Mouse (Mus musculus): ENCODE results near the gene Vgll4. TPM values are rescaled to one million over a fixed set of nuclear protein-coding genes. Genes with fewer than 3 reads are reported as not detected.

Vgll4 gene
- polyA plus RNA-seq, 1 experiment from 2014 or later = 66.2 TPM

DNA sequence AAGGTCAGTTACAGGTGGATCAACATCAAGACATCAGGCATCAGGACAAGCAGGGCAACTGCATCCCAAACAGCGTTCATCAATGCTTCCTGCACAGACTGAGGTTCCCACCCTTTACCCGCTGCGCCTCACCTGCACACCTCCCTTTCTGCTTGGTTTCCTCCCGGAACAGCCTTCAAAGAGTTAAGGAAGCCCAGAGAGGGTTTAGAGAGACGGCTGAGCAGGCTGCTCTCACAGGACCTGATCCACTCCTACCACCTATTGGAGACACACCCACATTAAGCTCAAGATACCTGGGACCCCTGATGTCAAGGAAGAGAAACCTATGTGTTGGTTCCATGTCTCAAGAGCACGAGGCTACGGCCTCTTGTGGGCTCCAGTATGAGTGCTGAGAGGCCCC, 60.0 kb downstream of the Vgll4 start:
- H3K9me3 ChIP-seq = no peaks in the 10 kb centered on the region
- WGBS = 92% methylated on average over 7 of the region's 7 CpGs
- no peak for ATAC-seq
- H3K4me1 ChIP-seq (replicated peaks) = peaks cover 74% of the 10 kb centered on the region
- no peak overlapping the region for H3K27ac ChIP-seq
- H3K4me2 ChIP-seq (replicated peaks) = no peak overlapping the region
- no peaks in the 10 kb centered on the region for H3K27me3 ChIP-seq
- no peaks in the 10 kb centered on the region for H3K36me3 ChIP-seq
- no peak overlapping the region for H3K4me3 ChIP-seq (replicated peaks)
- no peak overlapping the region for H3K9ac ChIP-seq (replicated peaks)

DNA sequence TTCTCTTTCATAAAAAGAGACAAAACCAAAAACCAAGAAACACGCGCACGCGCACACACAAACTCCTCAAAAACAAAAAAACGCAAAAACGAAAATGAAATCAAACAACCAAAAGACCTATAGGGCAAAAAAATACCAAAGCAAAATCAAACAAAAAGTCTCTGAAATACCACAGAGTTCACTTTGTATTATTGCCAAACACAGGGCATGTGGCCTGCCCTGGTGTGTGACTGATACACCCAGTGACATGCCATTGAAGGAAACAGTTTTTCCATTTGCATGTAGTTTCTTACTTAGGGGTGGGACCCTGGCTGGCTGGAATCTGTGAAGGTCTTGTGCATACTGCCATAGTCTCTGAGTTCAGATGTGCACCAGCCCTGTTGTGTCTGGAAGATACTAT, 62.3 kb downstream of the Vgll4 start:
- Histone ChIP-seq H3K36me3 (no peaks in the 10 kb centered on the region), H3K9me3 (no peaks in the 10 kb centered on the region), H3K4me1 (replicated peaks) (peaks cover 71% of the 10 kb centered on the region), H3K27ac (no peak overlapping the region), H3K9ac (replicated peaks) (no peak overlapping the region), H3K4me3 (replicated peaks) (no peak overlapping the region), H3K4me2 (replicated peaks) (no peak overlapping the region), H3K27me3 (no peaks in the 10 kb centered on the region)
- 89% methylated on average over 6 of the region's 6 CpGs for WGBS
- ATAC-seq = no peak

DNA sequence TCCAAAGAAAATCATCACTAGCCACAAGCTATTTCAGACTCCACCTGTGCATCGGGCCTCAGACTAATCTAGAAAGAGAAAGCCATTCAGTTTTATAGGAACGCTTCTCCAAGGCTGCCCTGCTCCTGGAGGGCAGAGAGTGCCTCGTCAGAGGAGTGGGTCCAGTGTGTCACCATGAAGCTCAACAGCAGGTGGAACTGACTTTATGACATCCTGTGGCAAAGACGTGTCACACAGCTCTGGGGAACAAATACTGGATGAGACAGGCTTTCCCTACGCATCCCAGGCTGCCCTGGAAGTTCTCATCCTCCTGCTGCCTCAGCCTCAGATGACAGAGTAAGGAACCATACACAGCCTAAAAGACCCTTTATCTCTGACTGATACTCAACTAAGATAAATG, 63.6 kb downstream of the Vgll4 start:
- H3K9me3 ChIP-seq = no peaks in the 10 kb centered on the region
- 82% methylated on average over 5 of the region's 5 CpGs for WGBS
- no peak overlapping the region for H3K27ac ChIP-seq
- H3K36me3 ChIP-seq = no peaks in the 10 kb centered on the region
- H3K4me2 ChIP-seq (replicated peaks) = no peak overlapping the region
- ATAC-seq = no peak
- H3K9ac ChIP-seq (replicated peaks) = no peak overlapping the region
- H3K4me3 ChIP-seq (replicated peaks) = no peak overlapping the region
- no peaks in the 10 kb centered on the region for H3K27me3 ChIP-seq
- H3K4me1 ChIP-seq (replicated peaks) = peaks cover 71% of the 10 kb centered on the region

DNA sequence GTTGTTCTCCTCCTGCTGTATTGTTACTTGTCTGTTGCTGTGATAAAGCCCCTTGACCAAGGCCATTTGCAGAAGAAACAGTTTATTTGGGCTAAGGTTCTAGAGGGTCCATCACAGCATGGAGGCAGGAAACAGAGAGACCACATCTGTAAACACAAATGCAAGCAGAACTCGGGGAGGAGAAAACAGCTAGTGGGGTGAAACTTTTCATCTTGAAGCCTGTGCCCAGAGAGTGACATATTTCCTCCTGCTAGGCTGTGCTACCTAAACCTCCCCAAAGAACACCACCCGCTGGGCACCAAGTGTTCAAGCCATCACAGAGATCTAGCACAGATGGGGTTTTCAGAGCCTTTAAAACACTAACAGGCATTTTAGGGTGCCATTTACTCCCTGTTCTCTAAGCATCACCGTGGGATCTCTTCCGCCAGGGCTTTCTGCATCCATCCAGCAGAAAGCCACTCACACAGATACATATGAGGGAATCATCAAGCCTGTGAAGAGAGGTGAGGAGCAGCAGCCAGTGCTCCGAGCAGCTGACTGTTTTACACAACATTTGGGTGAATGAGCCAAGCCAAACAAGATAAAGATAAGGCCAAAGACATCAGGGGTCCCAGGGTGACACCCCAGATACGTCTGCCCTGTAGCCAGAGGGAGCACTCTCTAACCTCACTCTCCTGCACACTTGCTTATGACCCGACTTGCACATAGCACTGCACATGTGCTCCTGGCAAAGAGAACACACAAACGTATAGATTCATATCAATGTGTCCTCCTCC, 64.4 kb downstream of the Vgll4 start:
- H3K27ac ChIP-seq = no peak overlapping the region
- peaks cover 79% of the 10 kb centered on the region for H3K4me1 ChIP-seq (replicated peaks)
- ATAC-seq = no peak
- no peaks in the 10 kb centered on the region for H3K27me3 ChIP-seq
- WGBS = 86% methylated on average over 8 of the region's 8 CpGs
- H3K9ac ChIP-seq (replicated peaks) = no peak overlapping the region
- H3K4me2 ChIP-seq (replicated peaks) = no peak overlapping the region
- H3K4me3 ChIP-seq (replicated peaks) = no peak overlapping the region
- no peaks in the 10 kb centered on the region for H3K36me3 ChIP-seq
- H3K9me3 ChIP-seq = no peaks in the 10 kb centered on the region

DNA sequence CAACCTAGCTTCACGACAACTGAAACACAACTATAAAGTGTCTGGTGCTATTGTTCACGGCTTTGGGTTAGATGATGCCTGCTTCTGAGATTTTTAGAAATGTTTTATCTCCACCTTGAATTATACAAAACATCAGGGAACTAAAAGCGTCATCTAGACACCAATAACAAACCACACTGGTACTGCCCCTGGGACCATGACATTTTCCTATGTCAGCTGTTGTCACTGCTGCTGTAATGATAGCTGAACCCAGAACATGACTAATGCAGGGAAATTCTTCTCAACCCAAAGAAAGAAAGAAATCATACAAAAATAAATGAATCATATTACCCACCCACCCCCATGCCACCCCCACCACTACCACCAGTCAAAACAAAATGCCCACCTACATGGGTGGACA, 65.0 kb downstream of the Vgll4 start:
- H3K9ac ChIP-seq (replicated peaks) = no peak overlapping the region
- no peak for ATAC-seq
- no peaks in the 10 kb centered on the region for H3K9me3 ChIP-seq
- no peaks in the 10 kb centered on the region for H3K27me3 ChIP-seq
- H3K4me2 ChIP-seq (replicated peaks) = no peak overlapping the region
- 90% methylated on average over 3 of the region's 3 CpGs for WGBS
- no peak overlapping the region for H3K27ac ChIP-seq
- H3K4me1 ChIP-seq (replicated peaks) = peaks cover 85% of the 10 kb centered on the region
- no peaks in the 10 kb centered on the region for H3K36me3 ChIP-seq
- no peak overlapping the region for H3K4me3 ChIP-seq (replicated peaks)

DNA sequence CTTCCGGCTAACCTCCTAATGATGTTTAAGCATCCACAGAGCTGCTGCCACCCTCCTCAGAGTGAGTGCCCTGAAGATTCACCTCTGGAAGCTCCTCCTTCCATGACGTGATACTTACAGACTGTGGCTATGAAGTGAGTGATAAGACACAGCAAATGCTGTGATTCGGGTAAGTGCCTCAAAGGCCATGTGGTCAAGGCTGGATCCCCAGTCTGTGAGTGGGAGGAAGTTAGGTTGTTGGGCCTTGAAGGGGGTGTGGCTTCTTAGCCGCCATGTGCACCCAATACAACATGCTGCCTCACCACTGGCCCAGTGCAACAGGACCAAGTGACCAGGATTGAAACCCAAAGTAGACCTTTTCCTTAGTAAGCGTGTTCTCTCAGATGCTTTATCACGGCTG, 65.6 kb downstream of the Vgll4 start:
- Histone ChIP-seq H3K27me3 (no peaks in the 10 kb centered on the region), H3K4me1 (replicated peaks) (peaks cover 91% of the 10 kb centered on the region), H3K36me3 (no peaks in the 10 kb centered on the region), H3K27ac (no peak overlapping the region), H3K9ac (replicated peaks) (no peak overlapping the region), H3K9me3 (no peaks in the 10 kb centered on the region), H3K4me2 (replicated peaks) (no peak overlapping the region), H3K4me3 (replicated peaks) (no peak overlapping the region)
- 79% methylated on average over 6 of the region's 6 CpGs for WGBS
- no peak for ATAC-seq

DNA sequence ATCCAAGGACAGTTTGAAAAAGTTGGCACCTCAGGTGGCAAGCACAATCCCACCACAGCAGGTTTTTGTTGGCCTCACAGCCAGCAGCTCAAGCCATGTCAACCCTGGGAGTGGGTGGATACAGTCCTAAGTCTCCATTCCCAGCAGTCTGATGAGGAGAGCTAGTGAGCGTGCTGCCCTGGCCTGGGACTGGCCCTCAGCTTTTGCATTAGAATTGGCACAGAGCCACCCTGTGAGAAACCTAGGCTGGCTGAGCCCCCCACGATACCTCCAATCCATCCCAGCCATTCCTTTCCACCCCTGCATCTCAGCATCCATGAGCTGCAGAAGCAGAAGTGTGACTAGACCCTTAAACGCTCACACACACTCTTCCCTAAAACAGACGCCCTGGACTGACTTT, 67.9 kb downstream of the Vgll4 start:
- Histone ChIP-seq H3K27ac (peak overlapping the region; percentile 62), H3K27me3 (no peaks in the 10 kb centered on the region), H3K9ac (replicated peaks) (peak overlapping the region; percentile 51), H3K36me3 (no peaks in the 10 kb centered on the region), H3K4me1 (replicated peaks) (peaks cover 79% of the 10 kb centered on the region), H3K4me2 (replicated peaks) (peak overlapping the region; percentile 28), H3K9me3 (no peaks in the 10 kb centered on the region), H3K4me3 (replicated peaks) (no peak overlapping the region)
- ATAC-seq = peak; percentile 48; the same call in 1 of the 2 replicates
- WGBS = 13% methylated on average over 4 of the region's 4 CpGs

DNA sequence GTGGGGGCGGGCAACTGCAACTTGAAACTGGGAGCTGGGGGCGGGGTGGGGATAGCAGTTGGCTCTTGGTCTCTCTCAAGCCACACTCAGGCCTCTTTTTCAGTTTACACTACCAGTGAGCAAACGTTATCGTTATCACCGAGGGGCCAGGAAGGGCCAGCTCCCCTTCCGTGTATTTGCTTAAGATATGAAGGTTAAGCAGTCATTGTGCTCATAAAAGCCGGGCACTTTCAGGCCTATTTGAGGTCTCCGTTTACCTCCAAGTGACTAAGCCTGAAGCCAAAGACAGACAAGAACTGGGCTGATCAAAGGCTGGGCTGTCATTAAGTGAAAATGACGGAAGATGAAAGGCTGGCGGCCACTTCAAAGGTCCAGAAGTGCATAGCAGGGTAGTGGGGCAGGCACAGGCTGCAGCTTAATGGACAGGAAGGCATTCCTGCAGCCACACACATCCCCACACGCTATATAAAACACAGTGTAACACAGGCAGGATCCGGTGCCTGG, 68.4 kb downstream of the Vgll4 start:
- Histone ChIP-seq H3K4me3 (replicated peaks) (no peak overlapping the region), H3K36me3 (peaks cover 4% of the 10 kb centered on the region; the same call in 1 of the 2 replicates), H3K4me2 (replicated peaks) (peak overlapping the region; percentile 28), H3K27me3 (no peaks in the 10 kb centered on the region), H3K9ac (replicated peaks) (peak overlapping the region; percentile 51), H3K27ac (peak overlapping the region; percentile 62), H3K9me3 (no peaks in the 10 kb centered on the region), H3K4me1 (replicated peaks) (peaks cover 77% of the 10 kb centered on the region)
- WGBS = 5% methylated on average over 12 of the region's 12 CpGs
- peak; percentile 69 for ATAC-seq

DNA sequence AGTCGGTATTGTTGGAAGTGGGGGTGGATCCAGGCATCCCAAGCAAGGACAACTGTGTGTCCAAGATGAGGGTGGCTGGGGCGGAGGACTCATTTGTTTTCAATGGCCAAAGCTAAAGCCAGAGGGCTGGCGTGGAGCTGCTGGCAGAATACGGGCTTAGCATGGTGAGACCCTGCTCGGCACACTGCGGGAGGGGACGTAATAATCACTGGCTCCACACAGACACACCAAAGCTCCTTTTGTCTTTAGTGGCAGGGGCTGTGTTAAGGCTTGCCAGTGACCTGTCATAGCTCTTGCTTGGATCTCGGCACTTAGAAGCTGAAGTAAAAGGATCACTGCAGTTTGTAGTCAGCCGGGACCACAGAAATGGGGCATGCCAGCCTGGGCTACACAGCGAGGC, 69.6 kb downstream of the Vgll4 start:
- Histone ChIP-seq H3K27me3 (no peaks in the 10 kb centered on the region), H3K9ac (replicated peaks) (peak overlapping the region; percentile 49; the same call in 1 of the 2 replicates), H3K9me3 (no peaks in the 10 kb centered on the region), H3K4me3 (replicated peaks) (no peak overlapping the region), H3K4me2 (replicated peaks) (peak overlapping the region; percentile 34), H3K27ac (peak overlapping the region; percentile 68), H3K36me3 (peaks cover 8% of the 10 kb centered on the region), H3K4me1 (replicated peaks) (peaks cover 65% of the 10 kb centered on the region)
- WGBS = 19% methylated on average over 10 of the region's 10 CpGs
- ATAC-seq = peak; percentile 49; the same call in 1 of the 2 replicates

DNA sequence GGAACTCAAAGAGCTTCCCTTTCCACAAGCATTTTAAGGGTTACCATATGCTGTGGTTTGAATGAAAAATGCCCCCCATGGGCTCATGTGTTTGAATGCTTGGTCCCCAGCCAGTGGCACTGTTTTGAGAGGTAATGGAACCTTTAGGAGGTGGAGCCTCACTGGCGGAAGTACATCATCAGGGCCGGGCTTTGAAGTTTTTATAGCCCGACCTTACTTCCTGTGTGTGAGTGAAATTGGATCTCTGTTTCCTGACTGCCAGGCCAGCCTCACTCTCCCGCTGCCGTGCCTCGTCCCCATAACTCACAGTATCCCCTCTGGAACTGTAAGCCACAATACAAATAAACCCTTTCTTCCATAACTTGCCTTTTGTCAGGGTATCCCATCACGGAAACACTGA, 70.1 kb downstream of the Vgll4 start:
- Histone ChIP-seq H3K9me3 (no peaks in the 10 kb centered on the region), H3K4me2 (replicated peaks) (peak overlapping the region; percentile 34), H3K9ac (replicated peaks) (peak overlapping the region; percentile 49; the same call in 1 of the 2 replicates), H3K4me1 (replicated peaks) (peaks cover 62% of the 10 kb centered on the region), H3K27me3 (no peaks in the 10 kb centered on the region), H3K4me3 (replicated peaks) (no peak overlapping the region), H3K27ac (peak overlapping the region; percentile 68), H3K36me3 (peaks cover 9% of the 10 kb centered on the region)
- no peak for ATAC-seq
- WGBS = 48% methylated on average over 7 of the region's 7 CpGs

DNA sequence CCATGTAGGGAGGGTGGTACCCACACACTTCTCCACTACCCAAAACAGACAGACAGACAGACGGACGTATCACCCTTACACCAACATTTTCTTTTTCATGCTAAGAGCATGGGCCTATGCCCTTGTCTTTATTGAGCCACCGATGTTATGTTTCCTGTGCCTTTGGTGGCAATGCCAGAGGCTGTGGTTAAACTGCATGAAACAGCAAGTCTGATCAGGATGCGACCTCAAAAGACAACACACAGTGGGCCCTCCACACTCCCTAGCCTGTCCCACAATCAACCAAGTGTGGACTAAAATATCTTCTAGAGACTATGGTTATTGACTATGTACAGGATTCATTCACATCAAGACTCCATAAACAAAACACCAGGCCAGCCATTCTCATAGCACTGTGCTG, 70.8 kb downstream of the Vgll4 start:
- Histone ChIP-seq H3K27ac (0 out of 2 replicates have a peak overlapping the region, but pooled peaks have one; percentile 68), H3K4me1 (replicated peaks) (peaks cover 64% of the 10 kb centered on the region), H3K27me3 (no peaks in the 10 kb centered on the region), H3K4me3 (replicated peaks) (no peak overlapping the region), H3K36me3 (peaks cover 9% of the 10 kb centered on the region), H3K9me3 (no peaks in the 10 kb centered on the region), H3K4me2 (replicated peaks) (no peak overlapping the region), H3K9ac (replicated peaks) (no peak overlapping the region)
- no peak for ATAC-seq
- 95% methylated on average over 4 of the region's 4 CpGs for WGBS

DNA sequence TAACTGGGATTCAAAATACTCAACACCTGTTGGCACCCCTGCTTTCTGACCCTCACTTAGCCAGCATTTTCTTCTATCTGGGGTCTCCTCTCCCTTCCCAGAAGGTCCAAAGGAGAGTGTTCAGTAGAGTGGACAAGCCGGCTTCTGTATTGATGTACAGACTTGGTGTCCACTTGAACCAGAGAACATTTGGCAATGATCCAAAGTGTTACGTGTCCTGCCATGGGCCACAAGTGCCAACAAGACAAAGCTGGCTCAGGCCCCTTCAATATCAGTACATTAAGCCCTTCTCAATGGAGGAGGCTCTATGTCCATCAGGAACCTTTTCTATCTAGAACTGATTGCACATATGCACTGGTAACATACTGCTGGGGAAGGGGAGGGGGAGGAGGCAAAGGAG, 73.5 kb downstream of the Vgll4 start:
- H3K4me3 ChIP-seq (replicated peaks) = no peak overlapping the region
- no peak overlapping the region for H3K4me2 ChIP-seq (replicated peaks)
- WGBS = 67% methylated on average over 2 of the region's 2 CpGs
- ATAC-seq = no peak
- H3K9me3 ChIP-seq = no peaks in the 10 kb centered on the region
- peaks cover 64% of the 10 kb centered on the region for H3K4me1 ChIP-seq (replicated peaks)
- H3K36me3 ChIP-seq = peaks cover 9% of the 10 kb centered on the region
- H3K27ac ChIP-seq = no peak overlapping the region
- no peak overlapping the region for H3K9ac ChIP-seq (replicated peaks)
- no peaks in the 10 kb centered on the region for H3K27me3 ChIP-seq
